8 mouse cellular contexts compared by ENCODE assay signal in the genomic region with DNA sequence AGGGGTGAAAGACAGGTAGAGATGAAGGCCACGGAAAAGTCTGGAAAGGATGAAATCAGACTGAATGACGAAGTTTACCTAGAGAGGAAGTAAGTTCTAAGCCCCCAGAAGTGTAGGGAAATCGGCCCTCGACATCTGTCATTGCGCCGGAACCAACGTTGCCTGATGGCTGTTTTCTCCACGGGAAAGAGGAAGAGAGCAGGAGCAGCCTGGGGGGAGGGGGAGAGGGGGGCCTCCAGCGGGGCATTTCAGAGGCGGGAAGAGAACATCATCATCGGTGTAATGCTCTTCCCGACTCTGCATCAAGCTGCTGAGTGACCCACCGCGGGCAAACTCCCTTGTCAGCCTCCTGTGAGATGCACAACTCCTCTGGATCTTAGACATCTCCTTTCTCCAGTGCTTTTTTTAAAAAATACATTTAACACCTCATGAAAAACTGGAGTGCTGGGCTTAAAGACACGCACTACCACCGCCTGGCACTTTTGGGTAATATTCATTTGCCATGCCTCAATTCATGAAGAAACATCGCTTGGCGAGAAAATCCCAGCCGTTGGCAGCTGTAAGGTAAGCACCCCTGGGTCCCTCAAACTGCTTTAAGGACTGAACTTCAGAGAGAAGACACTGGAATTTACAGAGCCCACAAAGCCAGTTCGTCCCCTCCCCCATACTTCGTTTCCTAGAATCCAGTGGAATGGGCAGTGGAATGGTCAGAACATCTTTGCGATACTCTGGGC. TPM values are rescaled to one million over a fixed set of nuclear protein-coding genes. Genes with fewer than 3 reads are reported as not detected.
DNase-seq lines count a peak whose midpoint lies in the region; ATAC-seq lines count a peak whose summit lies in the region.

No protein-coding gene starts in this region.

- H3K27me3 ChIP-seq in kidney, embryonic 14.5 days (ENCODE audit: control insufficient read depth, insufficient read depth, low read length) = no peaks in the 10 kb centered on the region
- H3K27me3 ChIP-seq in embryonic facial prominence, embryonic 12.5 days = no peaks in the 10 kb centered on the region
- H3K27me3 ChIP-seq in hindbrain, embryonic 16.5 days (replicated peaks; ENCODE audit: control insufficient read depth, insufficient read depth, low read length) = no peaks in the 10 kb centered on the region
- no peaks in the 10 kb centered on the region for H3K27me3 ChIP-seq in midbrain, embryonic 11.5 days (ENCODE audit: control insufficient read depth, insufficient read depth, low read length)

- H3K36me3 ChIP-seq in kidney, embryonic 14.5 days (ENCODE audit: control insufficient read depth, insufficient read depth, low read length) = no peaks in the 10 kb centered on the region
- no peaks in the 10 kb centered on the region for H3K36me3 ChIP-seq in embryonic facial prominence, embryonic 12.5 days
- H3K36me3 ChIP-seq in hindbrain, embryonic 16.5 days (ENCODE audit: control insufficient read depth, insufficient read depth, low read length) = no peaks in the 10 kb centered on the region
- H3K36me3 ChIP-seq in midbrain, embryonic 11.5 days (ENCODE audit: control insufficient read depth, insufficient read depth, low read length) = no peaks in the 10 kb centered on the region

- no peak overlapping the region for H3K9ac ChIP-seq in kidney, embryonic 14.5 days (ENCODE audit: low read depth, low read length)
- no peak overlapping the region for H3K9ac ChIP-seq in embryonic facial prominence, embryonic 12.5 days
- H3K9ac ChIP-seq in hindbrain, embryonic 16.5 days (ENCODE audit: low read depth, low read length) = peak overlapping the region; percentile 33; the same call in 1 of the 2 replicates
- peak overlapping the region; percentile 45; the same call in 1 of the 2 replicates for H3K9ac ChIP-seq in midbrain, embryonic 11.5 days (ENCODE audit: low read length)

- H3K27ac ChIP-seq in kidney, embryonic 14.5 days (ENCODE audit: low read depth, low read length) = no peak overlapping the region
- H3K27ac ChIP-seq in embryonic facial prominence, embryonic 12.5 days = no peak overlapping the region
- H3K27ac ChIP-seq in hindbrain, embryonic 16.5 days (ENCODE audit: low read depth, low read length) = peak overlapping the region; percentile 2
- H3K27ac ChIP-seq in midbrain, embryonic 11.5 days (ENCODE audit: low read depth, low read length) = no peak overlapping the region

- H3K9me3 ChIP-seq in kidney, embryonic 14.5 days (ENCODE audit: control insufficient read depth, low read length) = no peaks in the 10 kb centered on the region; the same call in 1 of the 2 replicates
- H3K9me3 ChIP-seq in embryonic facial prominence, embryonic 12.5 days = no peaks in the 10 kb centered on the region
- no peaks in the 10 kb centered on the region for H3K9me3 ChIP-seq in hindbrain, embryonic 16.5 days (ENCODE audit: control insufficient read depth, low read length)
- no peaks in the 10 kb centered on the region for H3K9me3 ChIP-seq in midbrain, embryonic 11.5 days (ENCODE audit: control insufficient read depth, low read length)

- H3K4me1 ChIP-seq in kidney, embryonic 14.5 days (ENCODE audit: control insufficient read depth, insufficient read depth, low read length) = peaks cover 6% of the 10 kb centered on the region; the same call in 1 of the 2 replicates
- H3K4me1 ChIP-seq in embryonic facial prominence, embryonic 12.5 days = no peaks in the 10 kb centered on the region; the same call in 1 of the 2 replicates
- H3K4me1 ChIP-seq in hindbrain, embryonic 16.5 days (ENCODE audit: control insufficient read depth, insufficient read depth, low read depth, low read length) = peaks cover 9% of the 10 kb centered on the region
- H3K4me1 ChIP-seq in midbrain, embryonic 11.5 days (ENCODE audit: control insufficient read depth, insufficient read depth, low read length) = peaks cover 5% of the 10 kb centered on the region

- 53% methylated on average over 22 of the region's 22 CpGs for WGBS in kidney, embryonic 14.5 days
- WGBS in embryonic facial prominence, embryonic 12.5 days = 60% methylated on average over 22 of the region's 22 CpGs
- WGBS in hindbrain, embryonic 16.5 days = 58% methylated on average over 22 of the region's 22 CpGs
- 71% methylated on average over 21 of the region's 22 CpGs for WGBS in midbrain, embryonic 11.5 days

- DNase-seq in kidney, adult 18-20 months = no peak
- DNase-seq in midbrain, embryonic 11.5 days (ENCODE audit: low spot score, missing footprints) = peak; percentile 91
- DNase-seq in layer of hippocampus, adult 8-10 months (ENCODE audit: low spot score in 2 of 2) = no peak
- no peak for DNase-seq in gastrocnemius, postnatal 14 days
- DNase-seq in layer of hippocampus, adult 18-20 months (ENCODE audit: low spot score in 2 of 2) = no peak

- H3K4me3 ChIP-seq in kidney, embryonic 14.5 days (ENCODE audit: low read length) = peak overlapping the region; percentile 10; the same call in 1 of the 2 replicates
- no peak overlapping the region for H3K4me3 ChIP-seq in embryonic facial prominence, embryonic 12.5 days
- peak overlapping the region; percentile 15; the same call in 1 of the 2 replicates for H3K4me3 ChIP-seq in hindbrain, embryonic 16.5 days (ENCODE audit: low read length)
- H3K4me3 ChIP-seq in midbrain, embryonic 11.5 days (ENCODE audit: low read depth, low read length) = no peak overlapping the region

- intact Hi-C loops in gastrocnemius, postnatal 14 days (cut with DNase I; ENCODE audit: low total_unique reads) = no loop called here

- ATAC-seq in kidney, embryonic 14.5 days (ENCODE audit: low FRiP score, low TSS enrichment) = no peak
- no peak for ATAC-seq in embryonic facial prominence, embryonic 12.5 days (ENCODE audit: insufficient number of reproducible peaks, insufficient read depth, low FRiP score, low TSS enrichment)
- ATAC-seq in hindbrain, embryonic 16.5 days = no peak
- ATAC-seq in midbrain, embryonic 11.5 days (ENCODE audit: low FRiP score) = no peak

- peak overlapping the region; percentile 30 for H3K4me2 ChIP-seq in kidney, embryonic 14.5 days (replicated peaks; ENCODE audit: low read depth, low read length)
- peak overlapping the region; percentile 2; the same call in 1 of the 2 replicates for H3K4me2 ChIP-seq in embryonic facial prominence, embryonic 12.5 days (replicated peaks)
- H3K4me2 ChIP-seq in hindbrain, embryonic 16.5 days (ENCODE audit: low read length) = peak overlapping the region; percentile 39
- H3K4me2 ChIP-seq in midbrain, embryonic 11.5 days = peak overlapping the region; percentile 16; the same call in 1 of the 2 replicates

RNA-seq across cellular contexts. Expression of a gene that starts 53.0 kb away (rescaled TPM):
- 79.4 and 97.9 TPM in 2 replicates for polyA plus RNA-seq in kidney, embryonic 14.5 days (2014; fragmentation: Nextera tagmentation; extraction: Ambion mirVana)
- 81.4 and 86.3 TPM in 2 replicates for polyA plus RNA-seq in embryonic facial prominence, embryonic 12.5 days (2016; fragmentation: Nextera tagmentation; extraction: Ambion mirVana)
- polyA plus RNA-seq in hindbrain, embryonic 16.5 days (2015; fragmentation: Nextera tagmentation; extraction: Ambion mirVana) = 77.7 and 86.0 TPM in 2 replicates
- polyA plus RNA-seq in midbrain, embryonic 11.5 days (2014; fragmentation: Nextera tagmentation; extraction: Ambion mirVana) = 129 and 133 TPM in 2 replicates
- 10 to 100 TPM; 66.0 to 82.4 (median 74.5) TPM for total RNA-seq in layer of hippocampus, adult 8-10 months (2022)
- total RNA-seq in gastrocnemius, postnatal 14 days (2021) = 10 to 100 TPM; 18.1 to 19.7 TPM
- 10 to 100 TPM; 72.4 to 81.0 TPM for total RNA-seq in layer of hippocampus, adult 18-20 months (2021)

Comparison
In these comparisons a context has a peak if more than half of its experiments do, and no peak if none do; other contexts are left out.
1. H3K4me3 ChIP-seq: peak in kidney, embryonic 14.5 days (single experiment) and hindbrain, embryonic 16.5 days (single experiment); none in embryonic facial prominence, embryonic 12.5 days (single experiment) and midbrain, embryonic 11.5 days (single experiment).
2. H3K9ac ChIP-seq: peak in hindbrain, embryonic 16.5 days (single experiment) and midbrain, embryonic 11.5 days (single experiment); none in kidney, embryonic 14.5 days (single experiment) and embryonic facial prominence, embryonic 12.5 days (single experiment).
3. Peak in every context shown above with its lines, with median percentiles within 50 percentile points of each other: H3K4me2 ChIP-seq.